Mouse (Mus musculus) heart, embryonic 11.5 days (tissue): ENCODE data around the gene Aspn. TPM values are rescaled to one million over a fixed set of nuclear protein-coding genes. Genes with fewer than 3 reads are reported as not detected.
A peak's percentile ranks its signal among the peaks of the same experiment; 100 is the strongest.
"Not testable (repeated sequence)": the region's sequence is repeated elsewhere in the genome, so short reads cannot be mapped to it uniquely, and the experiment has no call there.

Experiments
- ATAC-seq: fragments of 200-750 bp; cut with Nextera tagmentation; replicated peaks from 2 replicates; pipeline ENCODE4 v1.8.0; 2017; ENCODE audit warnings: moderate library complexity; ENCODE audit not compliant: insufficient number of reproducible peaks, low FRiP score, low TSS enrichment
- H3K27ac ChIP-seq: fragments of 300-500 bp; sonication (generic); 2 replicates; pipeline ENCODE4 v1.5.1; 2014; ENCODE audit warnings: mild to moderate bottlenecking, low read depth, low read length
- H3K27me3 ChIP-seq: fragments of 300-500 bp; sonication (generic); 2 replicates; pipeline ENCODE4 v1.6.1; 2014; ENCODE audit warnings: mild to moderate bottlenecking, low read length, mixed read lengths; ENCODE audit not compliant: control insufficient read depth, insufficient read depth
- H3K36me3 ChIP-seq: fragments of 300-500 bp; sonication (generic); 2 replicates; pipeline ENCODE4 v1.6.1; 2014; ENCODE audit warnings: mild to moderate bottlenecking, low read length, moderate library complexity, mixed read lengths; ENCODE audit not compliant: control insufficient read depth, insufficient read depth
- H3K4me1 ChIP-seq: fragments of 300-500 bp; sonication (generic); 2 replicates; pipeline ENCODE4 v1.6.1; 2014; ENCODE audit warnings: low read length; ENCODE audit not compliant: control insufficient read depth, insufficient read depth
- H3K4me2 ChIP-seq: fragments of 300-500 bp; sonication (generic); 2 replicates; pipeline ENCODE4 v1.6.1; 2014; ENCODE audit warnings: mild to moderate bottlenecking, moderate library complexity
- H3K4me3 ChIP-seq: fragments of 300-500 bp; sonication (generic); 2 replicates; pipeline ENCODE4 v1.5.1; 2014; ENCODE audit warnings: low read depth, low read length
- H3K9ac ChIP-seq: fragments of 300-500 bp; sonication (generic); 2 replicates; pipeline ENCODE4 v1.6.1; 2014; ENCODE audit warnings: mild to moderate bottlenecking, low read depth, low read length, moderate library complexity
- H3K9me3 ChIP-seq: fragments of 300-500 bp; sonication (generic); replicated peaks from 2 replicates; pipeline ENCODE4 v1.6.1; 2016; ENCODE audit warnings: low read length; ENCODE audit not compliant: control insufficient read depth
- whole genome bisulfite sequencing: fragments of 180-500 bp; shearing (Covaris S2); extraction: QIAGEN DNeasy Blood & Tissue Kit; methylation state at CpG from one replicate; pipeline ENCODE4 v1.1.7; 2014; ENCODE audit not compliant: insufficient replicate concordance; 5-methylcytosine and 5-hydroxymethylcytosine counted together
- polyA plus RNA-seq: library from polyadenylated mRNA; unstranded; fragments of >200 nt; fragmentation: Nextera tagmentation; extraction: Ambion mirVana; gene quantifications from 2 replicates; pipeline ENCODE4 v1.2.1, GENCODE M21; 2014

The Aspn gene
- polyA plus RNA-seq, 1 experiment from 2014 or later, result 0.60 TPM

- H3K4me2 ChIP-seq, result no peak overlapping the region
- no peaks in the 10 kb centered on the region for H3K4me1 ChIP-seq
- no peaks in the 10 kb centered on the region for H3K36me3 ChIP-seq
- H3K9ac ChIP-seq, result no peak overlapping the region
- no peaks in the 10 kb centered on the region for H3K9me3 ChIP-seq
- no peak overlapping the region for H3K27ac ChIP-seq
- 89% methylated on average over 1 of the region's 1 CpGs for WGBS
- no peak for ATAC-seq
- H3K4me3 ChIP-seq, result no peak overlapping the region
- no peaks in the 10 kb centered on the region for H3K27me3 ChIP-seq
Observed at GRCm38 (mm10) chr13:49564347-49564746, 20.1 kb downstream of the Aspn start.

GRCm38 (mm10) chr13:49570371-49570770 lies 26.1 kb downstream of the Aspn start:
- H3K27me3 ChIP-seq, result no peaks in the 10 kb centered on the region
- H3K36me3 ChIP-seq, result no peaks in the 10 kb centered on the region
- H3K4me1 ChIP-seq, result no peaks in the 10 kb centered on the region
- no peak for ATAC-seq
- no peak overlapping the region for H3K4me2 ChIP-seq
- 56% methylated on average over 3 of the region's 3 CpGs for WGBS
- H3K27ac ChIP-seq, result no peak overlapping the region
- H3K9me3 ChIP-seq, result no peaks in the 10 kb centered on the region
- no peak overlapping the region for H3K9ac ChIP-seq
- no peak overlapping the region for H3K4me3 ChIP-seq

- ATAC-seq, result no peak
- Histone ChIP-seq H3K9me3 (no peaks in the 10 kb centered on the region), H3K4me1 (no peaks in the 10 kb centered on the region), H3K4me2 (no peak overlapping the region), H3K36me3 (no peaks in the 10 kb centered on the region), H3K9ac (no peak overlapping the region), H3K27me3 (no peaks in the 10 kb centered on the region), H3K4me3 (no peak overlapping the region), H3K27ac (no peak overlapping the region)
- WGBS, result 70% methylated on average over 2 of the region's 2 CpGs
Observed at GRCm38 (mm10) chr13:49571418-49571817, 27.2 kb downstream of the Aspn start.

- Histone ChIP-seq H3K4me3 (no peak within 1 kb of the TSS), H3K9ac (no peak within 1 kb of the TSS), H3K27ac (0 out of 2 replicates have a peak within 1 kb of the TSS, but pooled peaks have one; percentile 25), H3K4me1 (no peaks in the 10 kb centered on the region), H3K36me3 (no peaks in the 10 kb centered on the region), H3K4me2 (no peak within 1 kb of the TSS), H3K27me3 (no peaks in the 10 kb centered on the region), H3K9me3 (no peaks in the 10 kb centered on the region)
- ATAC-seq, result no peak
- 64% methylated on average over 8 of the region's 8 CpGs for WGBS
Observed at GRCm38 (mm10) chr13:49581541-49582530, 37.6 kb downstream of the Aspn start, which contains the start of gene Omd. Gene Omd (plus strand): TSS chr13:49582462.

GRCm38 (mm10) chr13:49583859-49584258 lies 39.6 kb downstream of the Aspn start:
- H3K4me1 ChIP-seq, result no peaks in the 10 kb centered on the region
- ATAC-seq, result no peak
- H3K36me3 ChIP-seq, result no peaks in the 10 kb centered on the region
- no peak overlapping the region for H3K9ac ChIP-seq
- no peak overlapping the region for H3K4me3 ChIP-seq
- no peaks in the 10 kb centered on the region for H3K27me3 ChIP-seq
- no peak overlapping the region for H3K4me2 ChIP-seq
- H3K27ac ChIP-seq, result no peak overlapping the region
- no peaks in the 10 kb centered on the region for H3K9me3 ChIP-seq

- Histone ChIP-seq H3K4me2 (no peak overlapping the region), H3K9me3 (no peaks in the 10 kb centered on the region), H3K4me3 (no peak overlapping the region), H3K27ac (no peak overlapping the region), H3K36me3 (no peaks in the 10 kb centered on the region), H3K4me1 (no peaks in the 10 kb centered on the region), H3K27me3 (no peaks in the 10 kb centered on the region), H3K9ac (no peak overlapping the region)
- 81% methylated on average over 8 of the region's 8 CpGs for WGBS
- ATAC-seq, result no peak
Observed at GRCm38 (mm10) chr13:49584307-49585005, 40.2 kb downstream of the Aspn start.

- H3K4me2 ChIP-seq, result no peak overlapping the region
- WGBS, result 94% methylated on average over 6 of the region's 6 CpGs
- H3K36me3 ChIP-seq, result no peaks in the 10 kb centered on the region
- no peak overlapping the region for H3K4me3 ChIP-seq
- no peaks in the 10 kb centered on the region for H3K27me3 ChIP-seq
- H3K9me3 ChIP-seq, result no peaks in the 10 kb centered on the region
- no peak overlapping the region for H3K9ac ChIP-seq
- no peaks in the 10 kb centered on the region for H3K4me1 ChIP-seq
- ATAC-seq, result no peak
- H3K27ac ChIP-seq, result no peak overlapping the region
Observed at GRCm38 (mm10) chr13:49586062-49586461, 41.8 kb downstream of the Aspn start.

- not testable (repeated sequence) for H3K27me3 ChIP-seq, H3K36me3 ChIP-seq, H3K4me1 ChIP-seq, H3K27ac ChIP-seq, H3K4me3 ChIP-seq, H3K9ac ChIP-seq, H3K4me2 ChIP-seq, H3K9me3 ChIP-seq, ATAC-seq
- 87% methylated on average over 2 of the region's 2 CpGs for WGBS
Observed at GRCm38 (mm10) chr13:49602541-49602940, 58.3 kb downstream of the Aspn start.
